Mouse (Mus musculus) yolk sac, embryonic 10.5 days (tissue): ENCODE measurements around the gene Fyn.

Experiments
- DNase-seq: peaks from one replicate; pipeline ENCODE4 v3.0.0-alpha.2; 2017; ENCODE audit warnings: low spot score

The Fyn gene

GRCm38 (mm10) chr10:39508801-39509200 lies 140.1 kb downstream of the Fyn start:
- no peak for DNase-seq

- DNase-seq: no peak
These were observed 141.3 kb downstream of the Fyn start for GRCm38 (mm10) chr10:39509937-39510336.

GRCm38 (mm10) chr10:39512631-39513314 lies 144.1 kb downstream of the Fyn start:
- no peak for DNase-seq

GRCm38 (mm10) chr10:39514916-39515315 lies 146.3 kb downstream of the Fyn start:
- no peak for DNase-seq

- DNase-seq: no peak
These were observed 148.0 kb downstream of the Fyn start for GRCm38 (mm10) chr10:39516541-39517133.

- no peak for DNase-seq
These were observed 148.7 kb downstream of the Fyn start for GRCm38 (mm10) chr10:39517375-39517774.

- no peak for DNase-seq
These were observed 149.6 kb downstream of the Fyn start for GRCm38 (mm10) chr10:39518232-39518631.

GRCm38 (mm10) chr10:39518859-39519258 lies 150.2 kb downstream of the Fyn start:
- DNase-seq: no peak

- DNase-seq: no peak
These were observed 151.7 kb downstream of the Fyn start for GRCm38 (mm10) chr10:39520123-39520989.

- DNase-seq: no peak
These were observed 152.7 kb downstream of the Fyn start for GRCm38 (mm10) chr10:39521327-39521726.

GRCm38 (mm10) chr10:39521861-39522391 lies 153.3 kb downstream of the Fyn start:
- DNase-seq: no peak

- no peak for DNase-seq
These were observed 154.4 kb downstream of the Fyn start for GRCm38 (mm10) chr10:39522857-39523614.

GRCm38 (mm10) chr10:39524355-39524754 lies 155.7 kb downstream of the Fyn start:
- DNase-seq: no peak

GRCm38 (mm10) chr10:39525431-39525830 lies 156.8 kb downstream of the Fyn start:
- DNase-seq: no peak

- DNase-seq: no peak
These were observed 158.5 kb downstream of the Fyn start for GRCm38 (mm10) chr10:39527113-39527512.

- DNase-seq: no peak
These were observed 160.5 kb downstream of the Fyn start for GRCm38 (mm10) chr10:39529179-39529578.

- DNase-seq: peak; percentile 78
These were observed 163.5 kb downstream of the Fyn start for GRCm38 (mm10) chr10:39532008-39532740.

GRCm38 (mm10) chr10:39532823-39533222 lies 164.2 kb downstream of the Fyn start:
- DNase-seq: no peak

- peak; percentile 88 for DNase-seq
These were observed 165.8 kb downstream of the Fyn start for GRCm38 (mm10) chr10:39534324-39535026.

- peak; percentile 60 for DNase-seq
These were observed 166.7 kb downstream of the Fyn start for GRCm38 (mm10) chr10:39535347-39535746.

- DNase-seq: no peak
These were observed 167.6 kb downstream of the Fyn start for GRCm38 (mm10) chr10:39536258-39536657.
